Mouse (Mus musculus): ENCODE measurements around the gene Ddx39. TPM values are rescaled to one million over a fixed set of nuclear protein-coding genes. Genes with fewer than 3 reads are reported as not detected.

Gene Ddx39
- polyA plus RNA-seq, 1 experiment from 2014 or later: 155 TPM

- no peaks in the 10 kb centered on the region for H3K4me1 ChIP-seq (replicated peaks)
- no peak overlapping the region for H3K4me3 ChIP-seq (replicated peaks)
- no peak for ATAC-seq
- no peak overlapping the region for H3K9ac ChIP-seq (replicated peaks)
- H3K27me3 ChIP-seq: no peaks in the 10 kb centered on the region
- H3K9me3 ChIP-seq: no peaks in the 10 kb centered on the region
- no peak overlapping the region for H3K4me2 ChIP-seq (replicated peaks)
- no peak overlapping the region for H3K27ac ChIP-seq
- H3K36me3 ChIP-seq: no peaks in the 10 kb centered on the region
- WGBS: 75% methylated on average over 2 of the region's 2 CpGs
Measured at GRCm38 (mm10) chr8:83759231-83759759, 44.3 kb downstream of the Ddx39 start.

- H3K4me1 ChIP-seq (replicated peaks): no peaks in the 10 kb centered on the region
- H3K9me3 ChIP-seq: no peaks in the 10 kb centered on the region
- H3K4me3 ChIP-seq (replicated peaks): no peak overlapping the region
- H3K9ac ChIP-seq (replicated peaks): no peak overlapping the region
- WGBS: 91% methylated on average over 8 of the region's 8 CpGs
- no peak for ATAC-seq
- no peak overlapping the region for H3K4me2 ChIP-seq (replicated peaks)
- no peaks in the 10 kb centered on the region for H3K36me3 ChIP-seq
- no peaks in the 10 kb centered on the region for H3K27me3 ChIP-seq
- H3K27ac ChIP-seq: no peak overlapping the region
Measured at GRCm38 (mm10) chr8:83764116-83764515, 49.1 kb downstream of the Ddx39 start.

DNA sequence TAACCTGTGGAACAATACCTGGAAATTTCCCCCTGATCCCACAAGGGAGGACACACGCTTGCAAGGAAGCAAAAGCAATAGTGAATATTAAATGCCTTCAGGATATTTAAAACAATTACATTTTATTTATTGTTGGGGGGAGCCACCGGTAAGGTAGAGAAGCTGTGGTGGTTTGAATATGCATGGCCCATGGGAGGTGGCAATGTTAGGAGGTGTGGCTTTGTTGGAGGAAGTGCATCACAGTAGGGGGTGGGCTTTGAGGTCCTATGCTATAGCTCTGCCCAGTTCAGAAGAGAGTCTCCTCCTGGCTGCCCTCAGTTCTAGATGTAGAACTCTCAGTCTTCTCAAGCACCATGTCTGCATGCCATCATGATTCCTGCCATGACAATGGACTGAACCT is 49.7 kb downstream of the Ddx39 start:
- no peak overlapping the region for H3K9ac ChIP-seq (replicated peaks)
- H3K4me1 ChIP-seq (replicated peaks): no peaks in the 10 kb centered on the region
- H3K9me3 ChIP-seq: no peaks in the 10 kb centered on the region
- H3K4me2 ChIP-seq (replicated peaks): no peak overlapping the region
- no peak overlapping the region for H3K27ac ChIP-seq
- H3K36me3 ChIP-seq: no peaks in the 10 kb centered on the region
- H3K27me3 ChIP-seq: no peaks in the 10 kb centered on the region
- H3K4me3 ChIP-seq (replicated peaks): no peak overlapping the region
- WGBS: 91% methylated on average over 2 of the region's 2 CpGs
- no peak for ATAC-seq

DNA sequence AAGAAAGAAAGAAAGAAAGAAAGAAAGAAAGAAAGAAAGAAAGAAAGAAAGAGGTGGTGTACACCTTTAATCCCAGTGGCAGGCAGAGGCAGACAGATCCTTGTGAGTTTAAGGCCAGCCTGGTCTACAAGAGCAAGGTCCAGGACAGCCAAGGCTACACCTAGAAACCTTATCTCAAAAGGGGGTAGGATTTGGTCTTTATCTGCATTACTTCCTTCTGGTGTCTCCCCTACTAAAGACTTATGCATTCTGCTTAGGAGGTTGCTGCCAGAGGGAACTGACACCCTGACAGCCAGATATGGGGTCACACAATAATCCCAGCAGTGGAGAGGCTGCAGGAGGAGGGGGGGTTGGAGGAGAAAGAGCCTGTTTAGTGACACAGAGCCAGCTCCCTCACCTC is 50.7 kb downstream of the Ddx39 start:
- H3K9ac ChIP-seq (replicated peaks): no peak overlapping the region
- no peak overlapping the region for H3K4me3 ChIP-seq (replicated peaks)
- H3K27me3 ChIP-seq: no peaks in the 10 kb centered on the region
- H3K27ac ChIP-seq: no peak overlapping the region
- no peaks in the 10 kb centered on the region for H3K4me1 ChIP-seq (replicated peaks)
- H3K4me2 ChIP-seq (replicated peaks): no peak overlapping the region
- H3K9me3 ChIP-seq: no peaks in the 10 kb centered on the region
- H3K36me3 ChIP-seq: no peaks in the 10 kb centered on the region
- ATAC-seq: no peak

DNA sequence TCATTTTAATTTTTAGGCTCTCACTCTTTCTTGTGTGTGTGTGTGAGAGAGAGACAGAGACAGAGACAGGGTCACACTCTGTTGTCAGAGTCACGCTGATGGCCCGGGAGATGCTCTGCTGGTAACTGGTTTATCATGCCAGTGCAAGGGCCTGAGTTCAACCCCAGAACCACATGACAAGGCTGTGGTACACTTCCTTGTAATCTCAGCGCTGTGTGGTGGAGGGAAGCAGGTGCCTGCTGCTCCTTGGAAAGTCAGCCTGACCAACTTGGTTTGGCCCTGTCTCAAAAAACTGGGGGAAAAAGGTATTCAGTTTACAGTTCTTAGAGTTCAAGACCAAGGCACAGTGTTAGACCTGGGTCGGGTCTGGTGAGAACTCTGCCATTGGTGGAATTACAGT is 52.5 kb downstream of the Ddx39 start:
- peaks cover 1% of the 10 kb centered on the region for H3K4me1 ChIP-seq (replicated peaks)
- H3K4me2 ChIP-seq (replicated peaks): no peak overlapping the region
- H3K4me3 ChIP-seq (replicated peaks): no peak overlapping the region
- no peaks in the 10 kb centered on the region for H3K9me3 ChIP-seq
- H3K9ac ChIP-seq (replicated peaks): no peak overlapping the region
- no peak for ATAC-seq
- H3K36me3 ChIP-seq: no peaks in the 10 kb centered on the region
- no peak overlapping the region for H3K27ac ChIP-seq
- 92% methylated on average over 4 of the region's 4 CpGs for WGBS
- H3K27me3 ChIP-seq: no peaks in the 10 kb centered on the region

DNA sequence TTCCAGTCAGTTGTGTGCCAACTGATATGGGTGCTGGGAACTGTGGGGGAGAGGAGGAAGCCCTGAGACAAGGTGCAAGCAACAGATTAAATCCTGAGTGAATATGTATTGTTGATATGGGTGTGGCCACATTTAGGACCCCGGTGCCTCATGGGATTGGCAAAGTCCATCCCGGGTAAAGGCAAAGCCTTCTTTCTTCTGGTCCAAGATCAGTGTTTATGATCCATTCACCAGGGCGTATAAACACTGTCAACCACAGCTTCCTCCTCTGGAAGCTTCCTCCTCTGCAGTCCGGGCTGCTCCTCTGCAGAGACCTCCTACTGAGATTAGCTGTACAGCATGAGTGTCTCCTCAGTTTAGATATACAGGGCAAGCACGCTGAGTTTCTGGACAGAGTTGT is 53.5 kb downstream of the Ddx39 start:
- no peak overlapping the region for H3K4me3 ChIP-seq (replicated peaks)
- no peak overlapping the region for H3K4me2 ChIP-seq (replicated peaks)
- no peak overlapping the region for H3K27ac ChIP-seq
- no peak overlapping the region for H3K9ac ChIP-seq (replicated peaks)
- no peaks in the 10 kb centered on the region for H3K36me3 ChIP-seq
- no peaks in the 10 kb centered on the region for H3K27me3 ChIP-seq
- ATAC-seq: no peak
- peaks cover 10% of the 10 kb centered on the region for H3K4me1 ChIP-seq (replicated peaks)
- no peaks in the 10 kb centered on the region for H3K9me3 ChIP-seq
- WGBS: 69% methylated on average over 5 of the region's 5 CpGs

GRCm38 (mm10) chr8:83769720-83770119 is 54.7 kb downstream of the Ddx39 start:
- Histone ChIP-seq H3K4me3 (replicated peaks) (no peak overlapping the region), H3K9ac (replicated peaks) (no peak overlapping the region), H3K27me3 (no peaks in the 10 kb centered on the region), H3K36me3 (no peaks in the 10 kb centered on the region), H3K4me2 (replicated peaks) (no peak overlapping the region), H3K9me3 (no peaks in the 10 kb centered on the region), H3K4me1 (replicated peaks) (peaks cover 10% of the 10 kb centered on the region), H3K27ac (no peak overlapping the region)
- ATAC-seq: no peak
- WGBS: 80% methylated on average over 7 of the region's 7 CpGs

DNA sequence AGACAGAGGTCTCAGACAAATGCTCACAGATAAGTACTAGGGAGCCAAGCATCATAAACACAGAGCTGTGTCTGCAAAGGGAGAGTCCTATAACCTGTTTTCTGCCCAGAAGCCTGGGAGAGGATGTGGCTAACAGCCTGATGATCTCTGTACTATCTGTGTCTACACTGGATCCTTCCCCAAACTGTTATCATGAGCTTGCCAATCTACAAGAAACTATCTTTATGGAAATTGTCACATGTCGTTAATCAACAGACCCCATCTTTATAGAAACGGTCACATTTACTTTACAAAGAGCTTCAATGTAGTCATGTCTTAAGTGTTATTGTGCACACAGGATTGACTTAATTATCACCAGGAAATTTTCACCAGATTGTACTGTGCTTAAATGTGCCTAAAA is 55.7 kb downstream of the Ddx39 start:
- no peaks in the 10 kb centered on the region for H3K9me3 ChIP-seq

GRCm38 (mm10) chr8:83771791-83772190 is 56.8 kb downstream of the Ddx39 start:
- Histone ChIP-seq H3K9ac (replicated peaks) (no peak overlapping the region), H3K36me3 (no peaks in the 10 kb centered on the region), H3K4me2 (replicated peaks) (no peak overlapping the region), H3K27me3 (no peaks in the 10 kb centered on the region), H3K9me3 (no peaks in the 10 kb centered on the region), H3K27ac (no peak overlapping the region), H3K4me3 (replicated peaks) (no peak overlapping the region), H3K4me1 (replicated peaks) (peaks cover 10% of the 10 kb centered on the region)
- WGBS: 78% methylated on average over 4 of the region's 4 CpGs
- ATAC-seq: no peak

More for the DNA sequence above, 55.7 kb downstream of the Ddx39 start:
- Histone ChIP-seq H3K4me3 (replicated peaks) (no peak overlapping the region), H3K9ac (replicated peaks) (no peak overlapping the region), H3K4me2 (replicated peaks) (no peak overlapping the region), H3K27me3 (no peaks in the 10 kb centered on the region), H3K4me1 (replicated peaks) (peaks cover 10% of the 10 kb centered on the region), H3K36me3 (no peaks in the 10 kb centered on the region), H3K27ac (no peak overlapping the region)
- ATAC-seq: no peak
- 92% methylated on average over 2 of the region's 2 CpGs for WGBS

GRCm38 (mm10) chr8:83772701-83773451 is 57.9 kb downstream of the Ddx39 start:
- Histone ChIP-seq H3K4me2 (replicated peaks) (peak overlapping the region; percentile 56), H3K27ac (no peak overlapping the region), H3K36me3 (no peaks in the 10 kb centered on the region), H3K4me1 (replicated peaks) (peaks cover 10% of the 10 kb centered on the region), H3K4me3 (replicated peaks) (peak overlapping the region; percentile 38), H3K9ac (replicated peaks) (peak overlapping the region; percentile 50), H3K9me3 (no peaks in the 10 kb centered on the region), H3K27me3 (no peaks in the 10 kb centered on the region)
- WGBS: 4% methylated on average over 25 of the region's 25 CpGs
- ATAC-seq: peak; percentile 84

- no peak overlapping the region for H3K9ac ChIP-seq (replicated peaks)
- H3K9me3 ChIP-seq: no peaks in the 10 kb centered on the region
- WGBS: 50% methylated on average over 6 of the region's 6 CpGs
- no peaks in the 10 kb centered on the region for H3K36me3 ChIP-seq
- no peaks in the 10 kb centered on the region for H3K27me3 ChIP-seq
- H3K4me3 ChIP-seq (replicated peaks): peak overlapping the region; percentile 38
- peaks cover 10% of the 10 kb centered on the region for H3K4me1 ChIP-seq (replicated peaks)
- no peak overlapping the region for H3K27ac ChIP-seq
- ATAC-seq: 0 out of 2 replicates have a peak, but pooled peaks have one; percentile 11
- H3K4me2 ChIP-seq (replicated peaks): peak overlapping the region; percentile 56
Measured at GRCm38 (mm10) chr8:83773452-83773846, 58.5 kb downstream of the Ddx39 start.

GRCm38 (mm10) chr8:83774221-83774620 is 59.2 kb downstream of the Ddx39 start:
- ATAC-seq: no peak
- Histone ChIP-seq H3K9me3 (no peaks in the 10 kb centered on the region), H3K9ac (replicated peaks) (no peak overlapping the region), H3K27me3 (no peaks in the 10 kb centered on the region), H3K4me1 (replicated peaks) (peaks cover 10% of the 10 kb centered on the region), H3K36me3 (no peaks in the 10 kb centered on the region), H3K27ac (no peak overlapping the region), H3K4me3 (replicated peaks) (no peak overlapping the region), H3K4me2 (replicated peaks) (no peak overlapping the region)
- WGBS: 94% methylated on average over 2 of the region's 2 CpGs

All from midbrain, embryonic 13.5 days (tissue).